Mouse (Mus musculus) cerebellum, postnatal 4 days (tissue): ENCODE results near the gene Spata3.
A peak's percentile ranks its signal among the peaks of the same experiment; 100 is the strongest.

Experiments
- DNase-seq, 2 experiments: peaks; one replicate each; pipeline ENCODE4 v3.0.0; 2022; ENCODE audit warnings: low spot score in 2 of 2, mixed read lengths in 1 of 2

Spata3 gene

GRCm38 (mm10) chr1:86032273-86032987 lies 15.8 kb downstream of the Spata3 start:
- peak in 1 of 2 experiments; percentile 29 for DNase-seq

GRCm38 (mm10) chr1:86038191-86038951 lies 21.8 kb downstream of the Spata3 start:
- peak in 1 of 2 experiments; percentile 11 for DNase-seq

- no peak for DNase-seq
Observed at GRCm38 (mm10) chr1:86040131-86040530, 23.5 kb downstream of the Spata3 start.

GRCm38 (mm10) chr1:86040817-86041216 lies 24.2 kb downstream of the Spata3 start:
- DNase-seq = no peak

- DNase-seq = no peak
Observed at GRCm38 (mm10) chr1:86045056-86045455, 28.4 kb downstream of the Spata3 start.

- peak in 1 of 2 experiments; percentile 30 for DNase-seq
Observed at GRCm38 (mm10) chr1:86045848-86046805, 29.5 kb downstream of the Spata3 start, which contains the start of gene 2810459M11Rik. Gene 2810459M11Rik (plus strand): TSS chr1:86045863.

- DNase-seq = no peak
Observed at GRCm38 (mm10) chr1:86046833-86047563, 30.4 kb downstream of the Spata3 start.

- no peak for DNase-seq
Observed at GRCm38 (mm10) chr1:86048231-86048630, 31.6 kb downstream of the Spata3 start.

GRCm38 (mm10) chr1:86048744-86049143 lies 32.1 kb downstream of the Spata3 start:
- no peak for DNase-seq

GRCm38 (mm10) chr1:86053198-86053921 lies 36.7 kb downstream of the Spata3 start:
- DNase-seq = peak; percentile 75 to 94

- DNase-seq = no peak
Observed at GRCm38 (mm10) chr1:86054943-86055342, 38.3 kb downstream of the Spata3 start.

- DNase-seq = no peak
Observed at GRCm38 (mm10) chr1:86056284-86056683, 39.7 kb downstream of the Spata3 start.

GRCm38 (mm10) chr1:86058856-86059769 lies 42.5 kb downstream of the Spata3 start:
- DNase-seq = peak; percentile 87 to 95

GRCm38 (mm10) chr1:86062523-86062922 lies 45.9 kb downstream of the Spata3 start:
- DNase-seq = no peak

- peak; percentile 60 to 82 for DNase-seq
Observed at GRCm38 (mm10) chr1:86064271-86064991, 47.8 kb downstream of the Spata3 start, which contains the start of gene Psmd1. Gene Psmd1 (plus strand): TSS chr1:86064387.

GRCm38 (mm10) chr1:86076565-86076964 lies 59.9 kb downstream of the Spata3 start:
- no peak for DNase-seq
